Mouse (Mus musculus) adrenal gland, postnatal 10 days (tissue): Measurements from ENCODE around the gene Chit1. TPM values are rescaled to one million over a fixed set of nuclear protein-coding genes. Genes with fewer than 3 reads are reported as not detected.

Experiments
- DNase-seq: peaks from one replicate; pipeline ENCODE4 v3.0.0; 2021; ENCODE audit warnings: mixed read lengths
- total RNA-seq, 2 experiments: library from RNA; stranded (reverse); gene quantifications; 2 replicates each; pipeline ENCODE4 v1.2.3; 2021

Gene Chit1
- total RNA-seq, 2 experiments from 2014 or later: 0.15 TPM; not detected in 1

DNA sequence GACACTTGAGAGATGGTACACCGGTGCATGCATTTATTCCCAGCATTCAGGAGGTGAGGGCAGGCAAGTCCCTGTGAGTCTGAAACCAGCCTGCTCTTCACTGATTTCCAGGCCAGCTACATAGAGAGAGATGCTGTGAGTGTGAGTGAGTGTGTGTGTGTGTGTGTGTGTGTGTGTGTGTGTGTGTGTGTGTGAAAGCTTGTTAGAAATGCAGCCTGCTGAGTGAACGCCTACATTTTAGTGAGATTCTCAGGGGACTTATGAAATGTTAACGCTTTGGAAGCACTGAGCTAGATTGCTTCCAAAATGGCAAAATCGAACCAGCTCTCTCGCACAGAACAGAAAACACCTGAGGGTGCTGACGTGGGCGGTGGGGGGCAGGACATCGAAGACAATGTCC lies 35.0 kb downstream of the Chit1 start:
- no peak for DNase-seq

DNA sequence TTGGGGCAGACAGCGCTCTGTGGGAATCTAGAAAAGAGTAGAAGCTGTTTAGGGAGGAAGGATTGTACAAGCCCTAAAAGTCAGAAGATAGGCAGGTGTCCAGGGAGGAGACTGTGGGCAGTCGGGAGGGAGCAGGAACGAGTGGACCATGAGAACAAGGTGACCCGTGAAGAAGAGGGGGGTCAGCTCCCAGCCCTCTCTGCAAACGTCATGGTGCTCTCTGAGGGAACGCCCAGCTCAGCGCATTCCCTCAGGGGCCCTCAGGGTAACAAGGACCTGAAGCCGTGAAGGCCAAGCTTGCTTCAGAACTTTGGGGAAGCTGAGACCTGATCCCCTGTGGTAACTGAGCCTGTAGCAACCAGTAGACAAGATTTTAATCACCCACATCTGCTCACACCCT lies 39.0 kb downstream of the Chit1 start:
- DNase-seq: no peak

DNA sequence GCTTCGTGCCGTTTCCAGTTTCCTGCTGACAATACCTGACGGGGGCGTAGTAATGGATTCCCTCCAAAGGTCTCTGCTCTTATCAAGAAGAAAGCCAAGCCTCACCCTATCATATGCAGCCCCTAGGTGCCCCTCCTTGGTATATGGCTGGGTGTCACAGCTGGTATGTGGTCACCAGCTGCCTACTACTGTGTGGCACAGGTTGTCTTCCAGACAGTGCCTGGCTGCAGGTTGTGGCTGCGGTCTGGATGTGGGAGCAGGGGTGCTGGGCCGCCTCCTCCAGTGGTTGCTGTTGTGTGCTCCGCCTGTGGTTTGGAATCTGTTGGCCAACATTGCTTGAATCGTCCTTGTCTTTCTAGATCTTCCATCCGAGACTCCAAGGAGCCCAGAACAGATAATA lies 39.7 kb downstream of the Chit1 start:
- DNase-seq: no peak

DNA sequence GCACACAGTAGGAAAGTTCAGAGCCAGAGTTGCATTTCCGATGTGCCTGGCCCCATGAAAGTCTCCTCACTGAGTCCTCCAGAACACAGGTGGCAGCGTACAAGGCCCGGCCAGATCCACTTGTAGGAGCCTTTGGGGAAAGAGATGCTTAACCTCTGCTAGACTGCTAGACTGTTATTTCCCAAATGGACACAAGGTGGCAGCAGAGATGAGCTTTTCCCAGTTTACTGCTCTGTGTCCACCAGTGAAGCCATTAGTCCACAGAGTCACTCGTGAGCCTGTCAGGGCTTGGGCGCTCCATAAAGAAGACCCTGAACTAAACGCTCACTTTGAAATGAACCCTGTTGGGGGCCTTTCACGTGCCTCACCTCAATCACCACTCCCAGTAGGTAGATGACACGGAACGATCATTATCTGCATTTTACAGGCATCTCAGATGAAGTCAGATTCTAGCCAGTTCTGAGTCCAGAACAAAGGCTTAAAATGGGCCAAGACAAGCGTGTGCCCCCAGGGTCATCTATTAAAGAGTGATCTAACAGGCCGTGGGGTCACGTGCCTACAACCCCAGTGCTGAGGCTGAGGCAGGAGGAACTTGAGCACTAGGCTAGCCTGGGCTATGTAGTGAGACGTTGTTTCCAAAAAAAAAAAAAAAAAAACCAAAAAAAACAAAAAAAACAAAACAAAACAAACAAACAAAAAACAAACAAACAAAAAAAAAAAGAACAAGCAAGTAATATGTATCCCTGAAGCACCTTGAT lies 40.8 kb downstream of the Chit1 start:
- DNase-seq: peak; percentile 88

DNA sequence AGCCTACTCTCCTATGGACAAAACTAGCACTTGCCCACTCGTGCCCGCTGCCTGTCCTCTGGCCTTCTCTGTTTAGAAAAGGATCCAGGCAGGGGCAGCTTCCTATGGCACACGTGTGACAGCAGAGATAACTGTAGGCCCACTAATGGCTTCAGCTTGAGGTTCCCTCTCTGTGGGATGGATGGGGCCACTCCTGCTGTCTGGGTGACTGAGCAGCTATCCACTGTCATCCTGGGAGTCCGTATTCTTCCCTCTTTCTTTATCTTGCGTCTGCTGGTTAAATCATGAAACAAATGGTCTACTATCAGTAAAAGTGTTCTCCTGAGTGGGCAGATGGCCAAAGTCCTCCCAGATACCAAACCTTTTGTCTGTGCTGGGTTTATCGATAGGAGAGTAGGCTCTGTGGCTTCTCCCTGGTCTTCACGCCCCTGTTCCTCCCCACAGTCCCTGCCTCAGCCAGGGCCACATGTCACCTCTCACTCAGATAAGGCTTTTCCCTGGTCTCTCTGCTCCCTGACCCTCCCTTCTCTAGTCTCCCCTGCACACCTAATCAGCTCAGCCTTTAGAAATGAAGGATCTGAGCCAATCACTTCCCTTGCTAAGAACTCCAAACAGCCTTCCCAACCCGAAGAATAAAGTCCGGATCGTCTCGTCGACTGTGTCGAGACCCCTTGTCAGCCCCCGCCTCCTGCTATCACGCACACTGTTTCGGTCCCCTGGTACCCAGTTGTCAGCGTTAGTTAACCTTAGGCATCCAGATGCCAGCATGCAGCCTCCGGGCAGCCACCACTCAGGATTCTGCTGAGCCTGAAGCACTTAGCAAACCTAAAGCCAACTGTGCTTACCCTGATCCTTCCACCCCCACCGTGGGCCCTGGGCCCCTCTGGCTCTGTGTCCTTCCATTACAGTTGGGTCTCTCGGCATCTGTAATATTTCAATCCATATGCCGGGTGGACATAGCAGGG lies 41.9 kb downstream of the Chit1 start:
- no peak for DNase-seq

DNA sequence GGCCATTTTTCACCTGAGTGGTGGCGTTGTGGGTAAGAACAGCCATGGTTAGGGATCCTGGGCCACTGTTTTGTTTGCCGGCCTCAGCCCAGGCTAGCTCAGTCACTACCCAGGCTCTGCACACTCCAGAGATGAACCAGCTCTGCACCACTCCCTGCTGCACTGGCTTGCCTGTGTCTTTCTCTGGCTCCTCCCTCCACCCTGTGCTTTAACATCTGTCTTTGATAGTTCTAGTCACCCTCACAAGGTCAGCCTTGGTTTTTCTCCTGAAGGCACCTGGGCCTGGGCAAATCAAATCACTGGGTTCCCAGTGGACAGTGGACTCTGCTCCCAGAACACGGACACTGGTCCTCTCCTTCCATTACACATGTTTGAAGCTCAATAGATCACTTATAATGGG lies 43.1 kb downstream of the Chit1 start:
- DNase-seq: no peak

DNA sequence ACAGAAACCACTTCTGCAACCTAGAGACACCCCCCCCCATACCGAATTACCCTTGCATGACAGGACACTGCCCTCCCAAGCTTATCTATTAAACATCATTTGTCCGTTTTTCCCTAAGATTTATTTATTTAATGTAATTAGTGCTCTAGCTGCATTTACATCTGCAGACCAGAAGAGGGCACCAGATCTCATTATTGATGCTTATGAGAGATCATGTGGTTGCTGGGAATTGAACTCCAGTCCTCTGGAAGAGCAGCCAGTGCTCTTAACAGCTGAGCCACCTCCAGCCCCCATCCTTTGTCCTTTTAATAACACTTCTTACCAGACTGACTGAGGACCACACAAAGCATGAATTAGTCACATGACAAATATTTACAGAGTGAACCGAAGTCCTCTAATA lies 43.6 kb downstream of the Chit1 start:
- DNase-seq: no peak

DNA sequence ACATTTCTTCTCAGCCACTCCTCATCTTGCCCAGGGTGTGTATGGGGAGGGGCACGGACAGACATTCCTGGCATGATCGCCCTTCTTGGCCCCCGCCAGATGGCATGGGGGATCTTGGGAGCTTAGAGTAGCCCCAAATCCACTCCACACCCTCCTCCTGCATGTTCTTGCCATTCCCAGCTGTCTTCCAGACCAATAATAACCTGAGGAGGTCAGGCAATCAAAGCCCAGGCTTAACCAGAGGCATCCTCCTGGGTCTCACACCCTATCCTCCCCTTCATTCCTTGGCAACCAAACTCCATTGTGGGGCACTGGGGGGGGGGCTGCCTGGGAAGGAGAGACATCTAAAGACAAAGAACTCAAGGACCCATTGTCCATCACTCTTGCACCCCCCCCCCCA lies 49.4 kb downstream of the Chit1 start:
- DNase-seq: no peak

DNA sequence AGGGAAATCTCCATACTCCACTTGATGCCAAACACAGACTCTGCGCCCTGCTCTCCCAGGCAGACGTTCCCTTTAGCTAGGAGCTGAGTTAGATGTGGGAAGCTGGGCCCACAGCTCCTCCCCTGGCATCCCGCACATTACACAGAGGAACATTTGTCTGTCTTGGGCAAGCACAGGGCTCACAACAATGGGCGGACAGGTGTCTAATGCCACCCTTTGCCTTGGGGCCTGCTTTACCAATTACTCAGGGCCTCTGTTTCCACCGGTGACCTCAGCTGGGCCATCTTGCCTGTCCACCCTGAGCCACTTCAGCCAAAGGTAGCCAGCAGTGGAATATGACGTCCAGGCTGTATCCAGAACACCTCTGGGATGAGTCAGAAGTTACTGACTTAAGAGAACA lies 50.4 kb downstream of the Chit1 start:
- no peak for DNase-seq

DNA sequence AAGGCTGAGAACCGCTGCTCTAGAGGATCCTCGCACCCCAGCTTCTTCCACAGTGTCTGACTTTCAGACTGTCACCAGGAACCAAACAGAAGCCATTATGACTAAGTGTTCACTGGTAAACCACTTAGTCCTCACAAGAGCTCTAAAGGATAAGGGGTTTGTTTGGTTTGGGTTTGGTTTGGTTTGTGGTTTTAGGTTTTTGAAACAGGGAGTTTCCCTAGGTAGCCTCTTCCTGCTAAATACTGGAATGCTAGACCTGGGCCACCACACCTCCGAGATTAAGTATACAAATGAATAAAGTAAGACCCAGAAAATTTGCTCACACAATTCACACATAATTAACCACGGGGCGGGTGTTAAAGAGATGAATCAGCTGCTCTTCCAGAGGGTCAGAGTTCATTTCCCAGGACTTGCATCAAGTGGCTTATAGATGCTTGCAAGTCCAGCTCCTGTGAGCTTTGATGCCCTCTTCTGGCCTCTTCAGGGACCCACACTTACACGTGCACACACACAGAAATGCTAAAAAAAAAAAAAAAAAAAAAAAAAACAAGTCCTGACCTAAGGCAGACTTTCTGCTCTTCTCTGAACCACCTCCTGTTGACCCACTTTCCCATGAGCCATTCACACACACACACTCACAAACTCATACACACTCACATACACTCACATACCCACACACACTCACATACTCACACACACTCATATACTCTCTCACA lies 51.6 kb downstream of the Chit1 start:
- no peak for DNase-seq

DNA sequence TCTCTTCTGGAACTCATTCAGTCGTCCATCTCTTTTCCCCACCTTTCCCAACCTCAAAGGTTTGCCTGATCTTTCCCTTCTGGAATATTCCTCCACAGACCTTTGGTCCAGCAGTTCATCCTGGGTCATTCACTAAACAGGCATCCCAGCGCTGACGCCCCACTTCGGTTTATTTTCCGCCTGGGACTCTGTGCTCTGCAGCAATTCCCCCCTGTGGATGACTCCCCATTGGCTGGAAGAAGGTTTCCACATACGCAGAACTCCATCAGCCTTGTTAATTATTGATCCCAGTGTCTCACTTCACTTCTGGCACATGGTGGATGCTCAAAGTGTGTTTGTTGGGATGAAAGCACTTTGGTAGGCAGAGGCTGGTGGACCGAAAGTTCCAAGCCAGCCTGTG lies 52.4 kb downstream of the Chit1 start:
- no peak for DNase-seq

DNA sequence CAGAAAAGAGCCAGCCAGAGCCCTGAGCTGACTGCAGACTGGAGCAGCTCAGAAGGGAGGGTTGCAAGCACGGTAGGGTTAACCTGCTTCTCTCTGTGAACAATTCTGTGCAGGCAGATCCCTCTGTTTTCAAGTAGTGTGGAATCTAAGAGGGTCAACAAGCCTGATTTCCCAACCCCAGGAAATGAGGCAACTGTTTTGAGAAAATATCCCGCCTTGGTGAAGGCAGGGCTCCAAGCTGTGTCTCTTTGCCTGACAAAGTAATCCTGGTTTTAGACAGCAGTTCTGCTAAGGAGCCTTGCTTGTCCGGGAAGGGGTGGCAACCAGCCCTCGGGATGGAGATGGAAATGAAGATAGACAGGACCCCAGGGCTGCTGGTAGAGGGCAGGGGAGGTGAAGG lies 53.4 kb downstream of the Chit1 start:
- DNase-seq: no peak

DNA sequence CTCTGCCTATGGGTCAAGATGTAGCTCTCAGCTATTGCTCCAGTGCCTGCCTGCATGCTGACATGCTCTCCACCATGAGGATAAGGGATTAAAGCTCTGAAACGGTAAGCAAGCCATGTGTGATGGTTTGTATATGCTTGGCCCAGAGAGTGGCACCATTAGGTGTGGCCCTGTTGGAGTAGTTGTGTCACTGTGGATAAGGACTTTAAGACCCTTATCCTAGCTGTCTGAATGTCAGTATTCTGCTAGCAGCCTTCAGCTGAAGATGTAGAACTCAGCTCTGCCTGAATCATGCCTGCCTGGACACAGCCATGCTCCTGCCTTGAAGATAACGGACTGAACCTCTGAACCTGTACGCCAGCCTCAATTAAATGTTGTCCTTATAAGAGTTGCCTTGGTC lies 55.5 kb downstream of the Chit1 start:
- DNase-seq: no peak

DNA sequence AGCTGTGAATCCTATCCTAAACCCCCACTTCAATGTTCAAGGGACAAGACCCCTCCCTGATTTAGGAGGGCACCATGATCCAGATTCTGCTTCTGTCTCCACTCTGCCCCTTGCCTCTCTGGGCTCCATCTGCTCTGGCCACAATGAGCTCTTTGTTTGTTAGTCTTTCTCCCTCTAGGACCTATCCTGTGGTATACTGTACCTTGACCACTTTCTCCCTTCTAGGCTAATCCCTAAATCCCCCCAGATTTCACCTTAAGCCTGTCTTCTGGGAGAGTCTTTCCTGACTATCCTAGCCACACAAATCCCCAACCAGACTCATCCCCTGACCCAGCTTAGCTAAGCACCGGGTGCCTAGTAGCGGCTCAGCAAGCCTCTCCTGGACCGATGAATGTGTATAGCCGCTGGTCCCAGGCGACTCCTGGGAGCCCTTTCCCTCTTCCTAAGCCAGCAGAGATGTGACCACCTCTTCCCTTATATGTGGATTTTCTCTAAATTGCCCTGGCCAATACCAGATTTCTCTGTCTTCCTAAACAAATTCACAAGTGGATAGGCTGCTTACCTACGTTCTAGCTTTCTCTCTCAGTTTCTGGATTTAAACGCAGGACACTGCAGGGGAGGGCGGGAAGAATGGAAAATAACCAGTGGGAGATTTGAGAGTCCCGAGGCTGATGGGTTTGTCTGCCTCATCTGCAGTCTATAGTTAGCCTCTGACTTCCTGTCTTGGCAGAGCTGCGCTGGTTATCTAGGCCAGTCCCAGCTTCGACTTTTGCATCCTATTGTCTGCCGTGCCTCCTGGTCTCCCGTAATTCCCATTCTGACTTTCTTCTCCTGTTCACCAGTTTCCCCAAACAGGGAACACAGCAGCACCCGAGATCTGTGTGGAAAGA lies 56.6 kb downstream of the Chit1 start:
- DNase-seq: no peak

DNA sequence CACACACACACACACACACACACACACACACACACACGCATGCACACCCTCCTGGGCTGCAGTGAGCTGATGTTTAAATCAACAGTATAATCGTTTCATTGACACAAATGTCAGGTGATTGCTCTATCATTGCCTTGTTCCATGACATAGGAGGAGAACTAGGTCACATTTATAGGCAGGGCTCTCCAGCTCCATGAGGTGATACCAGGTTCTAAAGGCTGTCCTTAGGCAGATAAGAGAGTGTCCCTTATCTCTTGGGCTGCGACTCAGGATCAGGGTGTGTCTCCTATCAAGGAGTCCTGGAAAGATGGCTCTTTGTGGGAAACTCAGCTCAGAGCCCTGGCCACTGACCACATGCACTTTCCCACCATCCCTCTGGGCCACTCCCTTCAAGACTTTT lies 57.5 kb downstream of the Chit1 start:
- no peak for DNase-seq

DNA sequence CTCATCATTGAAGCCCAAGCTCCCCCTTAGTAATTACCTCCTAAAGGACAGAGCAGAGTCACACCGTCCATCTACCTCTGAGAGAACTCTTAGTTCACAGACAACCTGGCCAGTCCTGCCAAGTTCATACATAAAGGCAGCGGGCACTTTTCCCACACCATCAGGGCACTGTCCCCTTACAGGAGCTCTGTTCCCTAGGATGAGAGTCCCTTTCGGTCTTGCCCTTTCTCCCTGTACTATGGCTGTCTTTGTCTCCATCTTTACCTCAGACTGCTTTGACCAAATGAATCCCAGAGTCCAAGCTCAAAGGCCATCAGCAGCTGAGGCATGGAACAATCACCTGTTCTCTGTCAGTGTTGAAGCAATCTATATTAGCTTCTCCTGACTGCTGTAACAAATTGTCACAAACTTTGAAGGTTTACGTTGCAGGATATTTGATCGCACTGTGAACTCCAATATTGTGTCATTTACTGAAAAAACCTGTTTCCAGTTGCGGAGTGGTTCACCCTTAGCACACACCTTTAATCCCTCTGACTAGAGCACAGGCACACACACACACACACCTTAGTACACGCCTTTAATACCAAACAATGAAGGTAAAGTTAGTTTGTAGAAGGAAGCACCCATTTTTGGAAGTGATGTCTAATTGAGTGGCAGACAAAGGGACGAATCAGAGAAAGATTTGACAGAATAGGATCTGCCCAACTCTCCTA lies 58.1 kb downstream of the Chit1 start:
- DNase-seq: no peak

DNA sequence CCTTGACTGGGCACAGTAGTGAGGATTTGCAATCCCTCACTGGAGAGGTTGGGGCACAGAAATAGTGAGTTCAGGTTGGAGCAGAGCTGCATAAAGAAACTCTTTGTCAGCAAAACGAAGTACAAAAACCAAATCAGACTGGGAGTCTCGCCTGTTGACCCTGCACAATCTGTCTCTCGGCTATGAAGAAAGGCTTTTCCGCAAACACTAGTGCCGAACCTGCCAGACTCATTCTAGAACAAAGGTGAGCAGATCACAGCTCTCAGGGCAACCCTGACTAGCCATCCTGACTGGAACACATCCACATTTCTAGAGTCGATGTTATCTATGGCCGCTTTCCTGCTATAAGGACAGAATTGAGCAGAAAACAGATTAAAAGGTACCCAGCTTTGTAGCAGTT lies 62.0 kb downstream of the Chit1 start:
- no peak for DNase-seq

DNA sequence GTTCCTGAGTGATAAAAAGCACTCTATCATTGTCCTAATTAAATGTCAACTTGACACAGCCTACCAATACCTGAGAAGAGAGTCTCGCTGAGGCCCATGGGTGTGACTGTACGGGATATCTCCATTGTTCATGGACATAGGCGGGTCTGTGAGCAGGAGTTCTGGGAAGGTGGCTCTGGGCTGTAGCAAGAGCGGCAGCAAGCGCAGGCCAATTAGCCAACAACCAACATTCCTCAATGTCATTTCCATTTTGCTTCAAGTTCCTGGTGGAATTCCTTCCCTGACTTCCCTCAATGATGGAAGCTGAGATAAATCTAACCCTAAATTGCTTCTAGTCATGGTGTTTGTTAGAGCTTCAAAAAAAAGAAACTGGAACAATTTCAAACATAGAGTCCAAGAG lies 66.9 kb downstream of the Chit1 start:
- no peak for DNase-seq

DNA sequence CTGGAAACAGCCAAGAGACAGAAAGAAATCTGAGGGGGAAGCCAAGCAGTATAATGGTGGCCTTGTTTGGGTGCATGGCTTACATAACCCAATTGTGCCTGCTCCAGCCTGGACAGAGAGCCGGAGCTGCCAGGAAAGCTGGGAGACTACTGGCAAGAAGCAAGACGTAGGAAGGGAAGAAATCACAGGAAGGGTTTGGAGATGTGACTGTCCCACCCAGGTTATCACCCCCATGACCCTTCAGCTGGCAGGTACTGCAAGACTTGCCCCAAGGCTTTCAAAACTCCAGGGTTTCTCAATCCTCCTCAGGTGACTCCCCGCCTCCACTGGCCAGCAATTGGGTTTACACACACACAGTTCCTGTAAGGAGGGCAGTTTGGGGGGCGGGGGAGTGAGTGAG lies 71.0 kb downstream of the Chit1 start, which contains the start of gene Chil1:
Chil1 (plus strand) TSS at position 152 of the 400 bp plus-strand sequence.
- peak; percentile 42 for DNase-seq

DNA sequence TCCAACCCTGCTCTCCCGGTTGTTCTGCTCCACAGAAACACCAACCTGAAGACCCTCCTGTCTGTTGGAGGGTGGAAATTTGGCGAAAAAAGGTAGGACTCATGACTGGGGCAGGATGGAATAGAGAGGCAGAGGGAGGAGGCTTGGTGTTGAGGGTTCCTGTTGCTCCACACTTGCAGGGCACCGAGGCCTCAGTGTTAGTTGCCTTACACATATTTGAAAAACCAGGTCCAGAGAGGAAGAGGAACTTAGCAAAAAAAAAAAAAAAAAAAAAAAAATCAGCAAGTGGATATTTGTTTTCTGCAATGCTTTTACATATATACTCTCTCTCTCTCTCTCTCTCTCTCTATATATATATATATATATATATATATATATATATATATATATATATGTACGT lies 73.0 kb downstream of the Chit1 start:
- no peak for DNase-seq

DNA sequence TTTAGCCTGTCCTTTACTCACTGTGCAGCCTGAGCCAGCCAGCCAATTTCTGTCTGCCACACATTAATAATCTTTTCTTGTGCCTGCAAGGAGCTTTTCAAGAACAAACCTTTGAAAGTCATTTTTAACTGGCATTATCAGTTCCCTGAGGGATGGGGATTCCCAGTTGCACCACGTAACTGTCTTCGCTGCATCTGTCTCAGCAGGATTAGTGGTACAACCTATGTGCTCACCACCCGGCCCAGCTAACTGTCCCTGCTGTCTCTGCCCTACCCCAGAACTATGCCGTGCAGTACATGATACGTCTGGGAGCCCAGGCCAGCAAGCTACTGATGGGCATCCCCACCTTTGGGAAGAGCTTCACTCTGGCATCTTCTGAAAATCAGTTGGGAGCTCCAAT lies 77.2 kb downstream of the Chit1 start:
- DNase-seq: no peak
